Mouse (Mus musculus): ENCODE data around the gene Zfp575. TPM values are rescaled to one million over a fixed set of nuclear protein-coding genes. Genes with fewer than 3 reads are reported as not detected.

Gene Zfp575
- total RNA-seq, 2 experiments from 2014 or later, result 0.08 to 0.11 TPM

Other genes with a start within 250 kb of the Zfp575 start
- gene Lypd5, start 238.4 kb downstream of the Zfp575 start, total RNA-seq (2021), result not detected
- under 1 TPM; 0.42 to 0.62 TPM for gene Kcnn4, start 217.4 kb downstream of the Zfp575 start, total RNA-seq (2021)
- gene Smg9, start 188.0 kb downstream of the Zfp575 start, total RNA-seq (2021), result 1 to 10 TPM; 7.1 to 9.6 TPM
- gene Irgc1, start 135.3 kb downstream of the Zfp575 start, total RNA-seq (2021), result not detected
- 1 to 10 TPM; 1.9 to 3.3 TPM for gene Plaur, start 125.2 kb downstream of the Zfp575 start, total RNA-seq (2021)
- gene Cadm4, start 105.6 kb downstream of the Zfp575 start, total RNA-seq (2021), result 10 to 100 TPM; 13.1 to 13.6 TPM
- 10 to 100 TPM; 11.5 to 13.8 TPM for gene Zfp428, start 80.6 kb downstream of the Zfp575 start, total RNA-seq (2021)
- gene AC161166.1, start 75.2 kb downstream of the Zfp575 start, total RNA-seq (2021), result not detected
- gene Irgq, start 57.0 kb downstream of the Zfp575 start, total RNA-seq (2021), result 10 to 100 TPM; 16.4 to 16.5 TPM
- gene Pinlyp, start 41.5 kb downstream of the Zfp575 start, total RNA-seq (2021), result not detected
- 10 to 100 TPM; 26.9 to 27.4 TPM for gene Xrcc1, start 41.4 kb downstream of the Zfp575 start, total RNA-seq (2021)
- gene Ethe1, start 98 bp downstream of the Zfp575 start, total RNA-seq (2021), result 10 to 100 TPM; 52.9 to 56.5 TPM
- under 1 TPM; 0.36 to 0.89 TPM for gene Phldb3, start 23.1 kb upstream of the Zfp575 start, total RNA-seq (2021)
- not detected for gene Lypd3, start 48.9 kb upstream of the Zfp575 start, total RNA-seq (2021)
- gene Tex101, start 89.0 kb upstream of the Zfp575 start, total RNA-seq (2021), result not detected
- gene BC049730, start 121.6 kb upstream of the Zfp575 start, total RNA-seq (2021), result not detected
- not detected for gene Gm4763, start 139.3 kb upstream of the Zfp575 start, total RNA-seq (2021)
- gene Cd177, start 172.7 kb upstream of the Zfp575 start, total RNA-seq (2021), result under 1 TPM in 1 of 2 experiments, not detected in 1; 0.17 TPM
- gene Ceacam10, start 189.6 kb upstream of the Zfp575 start, total RNA-seq (2021), result not detected